ENCODE assay signal across 7 mouse cellular contexts in genomic region chr2:65566793-65567787, GRCm38 (mm10). TPM values are rescaled to one million over a fixed set of nuclear protein-coding genes. Genes with fewer than 3 reads are reported as not detected.
A peak's percentile ranks its signal among the peaks of the same experiment; 100 is the strongest.
DNase-seq lines count a peak whose midpoint lies in the region; ATAC-seq and TF ChIP-seq lines count a peak whose summit lies in the region.

TSS of gene Scn3a (minus strand) at chr2:65567627.

- ATAC-seq in lung, embryonic 16.5 days (ENCODE audit: low read depth) = no peak

- peak; percentile 45 for TF ChIP-seq RAD21 in MEL (IDR thresholded peaks at IDR 0.05; ENCODE audit: low read depth, low read length)

- no peak for TF ChIP-seq POLR2A in MEL (IDR thresholded peaks at IDR 0.05; ENCODE audit: control insufficient read depth in 1 of 2, insufficient read depth in 1 of 2, low read depth in 1 of 2, low read length in 2 of 2, poor library complexity in 1 of 2)

- TF ChIP-seq CTCF in MEL (IDR thresholded peaks at IDR 0.05 in 2 of 3, conservative IDR thresholded peaks at IDR 0.05 in 1 of 3; ENCODE audit: control insufficient read depth in 1 of 3, insufficient read depth in 1 of 3, low read depth in 2 of 3, low read length in 3 of 3, poor library complexity in 1 of 3, severe bottlenecking in 1 of 3) = peak; percentile 60 to 70 (median 63)

- no peak for TF ChIP-seq EP300 in MEL (IDR thresholded peaks at IDR 0.05; ENCODE audit: low read depth in 1 of 2, low read length in 2 of 2)

- H3K4me2 ChIP-seq in lung, embryonic 16.5 days (ENCODE audit: low read depth, low read length) = peak within 1 kb of the TSS; percentile 25; the same call in 1 of the 2 replicates

- H3K4me1 ChIP-seq in MEL (ENCODE audit: control insufficient read depth in 1 of 2, insufficient read depth in 2 of 2, low read length in 2 of 2) = no peaks in the 10 kb centered on the region
- H3K4me1 ChIP-seq in lung, embryonic 16.5 days (replicated peaks; ENCODE audit: control insufficient read depth, insufficient read depth, low read length) = no peaks in the 10 kb centered on the region

- intact Hi-C loops in heart, postnatal 36 days (cut with DNase I) = loop anchor here (1.0 to 5.0 kb wide), 3 partner anchors 154 to 420 kb away; no protein-coding TSS in a partner anchor

- DNase-seq in CD4-positive helper T cell, adult 2 months (ENCODE audit: low read depth, low spot score) = peak; percentile 49
- peak; percentile 9 for DNase-seq in MEL (ENCODE audit: low read depth, low spot score)
- DNase-seq in embryo, embryonic 11.5 days (ENCODE audit: low read depth, low spot score) = peak; percentile 69
- peak; percentile 43 to 46 for DNase-seq in heart, postnatal 36 days
- DNase-seq in layer of hippocampus, adult 11-12 months (ENCODE audit: low spot score) = peak; percentile 40
- DNase-seq in retina, embryonic 14.5 days (ENCODE audit: low spot score) = peak; percentile 86

- no peaks in the 10 kb centered on the region for H3K36me3 ChIP-seq in MEL (ENCODE audit: control insufficient read depth in 1 of 2, insufficient read depth in 2 of 2, low read length in 2 of 2)
- H3K36me3 ChIP-seq in lung, embryonic 16.5 days (ENCODE audit: control insufficient read depth, insufficient read depth, low read length) = no peaks in the 10 kb centered on the region

- no peak within 1 kb of the TSS for H3K27ac ChIP-seq in MEL (ENCODE audit: control insufficient read depth, low read depth, low read length)
- H3K27ac ChIP-seq in lung, embryonic 16.5 days (ENCODE audit: low read length) = no peak within 1 kb of the TSS

- no peaks in the 10 kb centered on the region for H3K9me3 ChIP-seq in MEL (replicated peaks; ENCODE audit: insufficient read depth, low read length)
- no peaks in the 10 kb centered on the region for H3K9me3 ChIP-seq in lung, embryonic 16.5 days (ENCODE audit: control insufficient read depth, low read length)

- 25% methylated on average over 16 of the region's 16 CpGs for WGBS in lung, embryonic 16.5 days

- no peaks in the 10 kb centered on the region for H3K27me3 ChIP-seq in MEL (ENCODE audit: control insufficient read depth in 1 of 2, insufficient read depth in 2 of 2, low read length in 2 of 2)
- H3K27me3 ChIP-seq in lung, embryonic 16.5 days (ENCODE audit: control insufficient read depth, insufficient read depth, low read depth, low read length) = no peaks in the 10 kb centered on the region

- H3K79me2 ChIP-seq in MEL (ENCODE audit: control insufficient read depth, insufficient read depth, low read length, poor library complexity) = no peaks in the 10 kb centered on the region

- H3K4me3 ChIP-seq in MEL (ENCODE audit: control insufficient read depth in 1 of 2, insufficient read depth in 1 of 2, low read depth in 2 of 2, low read length in 2 of 2) = no peak within 1 kb of the TSS
- H3K4me3 ChIP-seq in lung, embryonic 16.5 days (ENCODE audit: low read length) = peak within 1 kb of the TSS; percentile 24; the same call in 1 of the 2 replicates

- H3K9ac ChIP-seq in MEL (ENCODE audit: control insufficient read depth, low read depth, low read length, poor library complexity, severe bottlenecking) = no peak within 1 kb of the TSS
- no peak within 1 kb of the TSS for H3K9ac ChIP-seq in lung, embryonic 16.5 days (ENCODE audit: low read length)

TF ChIP-seq in MEL, 35 proteins besides CTCF, POLR2A, EP300 and RAD21:
- TF ChIP-seq TAL1 (IDR thresholded peaks at IDR 0.05; ENCODE audit: low read length) (no peak), MAZ (IDR thresholded peaks at IDR 0.05; ENCODE audit: low read depth, low read length) (no peak), MAX (IDR thresholded peaks at IDR 0.05; ENCODE audit: low read length) (no peak), MYB (IDR thresholded peaks at IDR 0.05; ENCODE audit: low read depth, low read length) (no peak), ZNF384 (IDR thresholded peaks at IDR 0.05; ENCODE audit: low read depth, low read length) (peak; percentile 91), CHD1 (IDR thresholded peaks at IDR 0.05; ENCODE audit: low read depth, low read length) (no peak), ZC3H11A (IDR thresholded peaks at IDR 0.05; ENCODE audit: low read depth, low read length) (peak; percentile 27; the same call in 1 of the 2 replicates), ZKSCAN1 (IDR thresholded peaks at IDR 0.05; ENCODE audit: low read depth, low read length) (no peak), CHD2 (IDR thresholded peaks at IDR 0.05; ENCODE audit: low read length) (no peak), TBP (IDR thresholded peaks at IDR 0.05; ENCODE audit: low read depth, low read length) (no peak), SIN3A (IDR thresholded peaks at IDR 0.05; ENCODE audit: low read length) (no peak), UBTF (IDR thresholded peaks at IDR 0.05; ENCODE audit: borderline replicate concordance, insufficient read depth, low read depth, low read length) (no peak), E2F4 (IDR thresholded peaks at IDR 0.05; ENCODE audit: borderline replicate concordance, low read depth, low read length) (no peak), POLR2AphosphoS5 (IDR thresholded peaks at IDR 0.05; ENCODE audit: borderline replicate concordance, low read depth, low read length) (no peak), ZMIZ1 (IDR thresholded peaks at IDR 0.05; ENCODE audit: low read depth, low read length) (no peak), SMC3 (IDR thresholded peaks at IDR 0.05; ENCODE audit: low read depth, low read length) (peak; percentile 51), ETS1 (IDR thresholded peaks at IDR 0.05; ENCODE audit: low read depth, low read length) (no peak), NELFE (IDR thresholded peaks at IDR 0.05; ENCODE audit: low read depth, low read length) (no peak)
TF ChIP-seq in MEL: peak in this region for 3.

RNA-seq across cellular contexts. Expression of gene Scn3a, which starts in this region (rescaled TPM):
- not detected in 2 replicates for total RNA-seq in MEL (2012; rRNA removed)
- polyA plus RNA-seq in MEL (2012; ENCODE audit: insufficient read depth in 1 of 2, insufficient read length in 2 of 2, low read depth in 1 of 2, low replicate concordance in 2 of 2, missing spikeins in 1 of 2) = not detected
- total RNA-seq in heart, postnatal 36 days (2021) = 1 to 10 TPM; 2.4 to 2.8 TPM
- 1.8 and 2.5 TPM in 2 replicates for polyA plus RNA-seq in lung, embryonic 16.5 days (2015; fragmentation: Nextera tagmentation; extraction: Ambion mirVana)

Comparison
In these comparisons a context has a peak if more than half of its experiments do, and no peak if none do; other contexts are left out.
1. Peak in DNase-seq in MEL; RNA of the gene not detected or under 1 TPM.
2. DNase-seq: peak in every context shown above with its lines; median percentile 86 in retina, embryonic 14.5 days; 69 in embryo, embryonic 11.5 days; 49 in CD4-positive helper T cell, adult 2 months; 44 in heart, postnatal 36 days; 40 in layer of hippocampus, adult 11-12 months; 9 in MEL.